Mouse (Mus musculus) C2C12 (cell line): Measurements from ENCODE around the gene Stxbp1.

Experiments
- CEBPB ChIP-seq: IDR thresholded peaks from one replicate; pipeline ENCODE4 v1.6.1; 2011; ENCODE audit warnings: low read depth, mild to moderate bottlenecking, control low read depth, moderate library complexity
- CTCF ChIP-seq: IDR thresholded peaks from one replicate; pipeline ENCODE4 v1.5.1; 2011; ENCODE audit not compliant: control insufficient read depth, insufficient read depth, insufficient read length
- MAX ChIP-seq: IDR thresholded peaks from one replicate; pipeline ENCODE4 v1.6.1; 2011; ENCODE audit warnings: mild to moderate bottlenecking, control low read depth
- USF1 ChIP-seq: IDR thresholded peaks from one replicate; pipeline ENCODE4 v1.6.1; 2011; ENCODE audit warnings: low read depth, mild to moderate bottlenecking, control low read depth, moderate library complexity

DNA sequence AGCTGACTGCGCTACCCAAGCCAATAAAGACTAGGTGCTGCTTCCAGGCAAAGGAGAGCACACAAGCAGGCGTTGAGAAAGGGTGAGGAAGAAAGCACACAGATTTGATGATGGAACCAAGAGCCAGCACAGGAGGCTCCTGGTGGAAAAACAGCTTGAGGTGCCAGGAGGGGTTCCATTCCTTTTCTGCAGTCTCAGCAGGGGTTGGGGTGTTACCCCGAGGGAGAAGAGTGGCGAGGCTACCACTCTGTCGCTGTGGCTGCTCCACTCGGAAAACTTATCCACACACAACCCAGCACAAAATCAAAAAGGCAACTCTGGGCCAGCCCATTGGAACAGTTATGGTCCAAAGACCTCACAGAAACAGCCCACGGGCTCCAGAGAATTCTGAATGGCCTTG, 29.5 kb downstream of the Stxbp1 start:
- no peak for TF ChIP-seq CTCF
- TF ChIP-seq USF1 = no peak
- no peak for TF ChIP-seq CEBPB
- TF ChIP-seq MAX = no peak
